Mouse (Mus musculus) CH12.LX (cell line): ENCODE results near the gene Slc6a12.

Experiments
- CTCF ChIP-seq, 2 experiments: IDR thresholded peaks in 1 of 2; conservative IDR thresholded peaks in 1 of 2; 2 replicates each; pipeline ENCODE4 v1.5.1; 2011 to 2012; ENCODE audit warnings: low read depth in 2 of 2, low read length in 2 of 2, improper control_type of control experiment in 1 of 2, inconsistent platforms in 1 of 2, mild to moderate bottlenecking in 1 of 2, moderate library complexity in 1 of 2
- EP300 ChIP-seq: IDR thresholded peaks from 2 replicates; pipeline ENCODE4 v1.6.1; 2011; ENCODE audit warnings: low read length, improper control_type of control experiment
- MAFK ChIP-seq: IDR thresholded peaks from 2 replicates; pipeline ENCODE4 v1.6.1; 2011; ENCODE audit warnings: low read length, improper control_type of control experiment; ENCODE audit not compliant: insufficient replicate concordance
- NELFE ChIP-seq: IDR thresholded peaks from 2 replicates; pipeline ENCODE4 v1.6.1; 2011; ENCODE audit warnings: low read depth, low read length, improper control_type of control experiment
- NRF1 ChIP-seq: IDR thresholded peaks from 2 replicates; pipeline ENCODE4 v1.6.1; 2014; ENCODE audit warnings: low read depth, mild to moderate bottlenecking, inconsistent platforms, low read length, improper control_type of control experiment, moderate library complexity
- POLR2A ChIP-seq: IDR thresholded peaks from 2 replicates; pipeline ENCODE4 v1.6.1; 2011; ENCODE audit warnings: low read depth, mild to moderate bottlenecking, improper control_type of control experiment, low read length
- POLR2AphosphoS2 ChIP-seq: IDR thresholded peaks from 2 replicates; pipeline ENCODE4 v1.6.1; 2011; ENCODE audit warnings: low read depth, low read length, improper control_type of control experiment
- SMC3 ChIP-seq: IDR thresholded peaks from 2 replicates; pipeline ENCODE4 v1.6.1; 2011; ENCODE audit warnings: low read depth, low read length, improper control_type of control experiment
- TBP ChIP-seq: conservative IDR thresholded peaks from 2 replicates; pipeline ENCODE4 v1.6.1; 2011; ENCODE audit warnings: low read depth, low read length, improper control_type of control experiment
- TCF12 ChIP-seq: IDR thresholded peaks from 2 replicates; pipeline ENCODE4 v1.6.1; 2014; ENCODE audit warnings: low read depth, mild to moderate bottlenecking, inconsistent platforms, low read length, improper control_type of control experiment
- USF1 ChIP-seq: IDR thresholded peaks from 2 replicates; pipeline ENCODE4 v1.6.1; 2014; ENCODE audit warnings: low read depth, mild to moderate bottlenecking, inconsistent platforms, low read length, improper control_type of control experiment

DNA sequence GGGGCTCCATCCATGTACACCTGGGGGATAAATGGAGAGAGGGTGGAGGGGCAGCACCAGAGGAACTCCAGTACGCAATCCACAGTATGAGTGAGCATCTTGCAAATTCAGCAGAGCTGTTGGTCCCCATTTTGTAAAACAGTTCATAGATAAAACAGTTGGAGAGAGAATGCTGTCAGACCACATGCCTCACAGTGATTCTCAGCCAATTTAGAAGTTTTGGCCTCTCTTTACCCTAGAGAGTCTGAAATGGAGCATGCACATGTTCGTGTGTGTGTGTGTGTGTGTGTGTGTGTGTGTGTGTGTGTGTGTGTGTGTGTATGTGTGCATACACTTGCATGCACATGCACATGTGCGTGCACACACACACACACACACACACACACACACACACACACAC is 17.6 kb upstream of the Slc6a12 start:
- TF ChIP-seq TCF12 = no peak
- TF ChIP-seq NELFE = no peak
- no peak for TF ChIP-seq CTCF (conservative IDR thresholded peaks at IDR 0.05 in 1 of 2, IDR thresholded peaks at IDR 0.05 in 1 of 2; ENCODE audit: low read depth in 2 of 2, low read length in 2 of 2)
- TF ChIP-seq MAFK = no peak
- no peak for TF ChIP-seq EP300
- no peak for TF ChIP-seq SMC3
- no peak for TF ChIP-seq POLR2AphosphoS2
- TF ChIP-seq TBP = no peak
- TF ChIP-seq USF1 = no peak
- no peak for TF ChIP-seq NRF1
- TF ChIP-seq POLR2A = no peak
